Mouse (Mus musculus) myocyte (in vitro differentiated cells): Measurements from ENCODE around the gene Tubg2. TPM values are rescaled to one million over a fixed set of nuclear protein-coding genes. Genes with fewer than 3 reads are reported as not detected.

ENCODE experiments used
- H3K27me3 ChIP-seq: one replicate; pipeline ENCODE4 v1.6.1; 2011; ENCODE audit not compliant: control insufficient read depth, insufficient read depth, insufficient read length
- H3K36me3 ChIP-seq: one replicate; pipeline ENCODE4 v1.6.1; 2011; ENCODE audit not compliant: control insufficient read depth, insufficient read depth
- H3K4me2 ChIP-seq: one replicate; pipeline ENCODE4 v1.6.1; 2011; ENCODE audit warnings: low read depth, control low read depth
- H3K4me3 ChIP-seq: one replicate; pipeline ENCODE4 v1.5.1; 2011; ENCODE audit warnings: mild to moderate bottlenecking, control low read depth, moderate library complexity
- H3K79me2 ChIP-seq: one replicate; pipeline ENCODE4 v1.6.1; 2011; ENCODE audit not compliant: control insufficient read depth, insufficient read depth
- H3ac ChIP-seq: one replicate; pipeline ENCODE4 v1.6.1; 2011; ENCODE audit not compliant: control insufficient read depth, insufficient read length
- CEBPB ChIP-seq: IDR thresholded peaks from 2 replicates; pipeline ENCODE4 v1.6.1; 2011; ENCODE audit warnings: mild to moderate bottlenecking, moderate library complexity; ENCODE audit not compliant: poor library complexity, insufficient read depth, severe bottlenecking
- E2F4 ChIP-seq: IDR thresholded peaks from one replicate; pipeline ENCODE4 v1.6.1; 2011; ENCODE audit warnings: mild to moderate bottlenecking, control low read depth, moderate library complexity; ENCODE audit not compliant: insufficient read depth
- MAX ChIP-seq: IDR thresholded peaks from one replicate; pipeline ENCODE4 v1.6.1; 2011; ENCODE audit warnings: low read depth, mild to moderate bottlenecking, control low read depth
- MYOD1 ChIP-seq, 3 experiments: IDR thresholded peaks; one replicate each; pipeline ENCODE4 v1.6.1; 2011; ENCODE audit warnings: control low read depth in 2 of 3, low read depth in 2 of 3, mild to moderate bottlenecking in 2 of 3, moderate library complexity in 1 of 3; ENCODE audit not compliant: insufficient read length in 2 of 3, control insufficient read depth in 1 of 3
- MYOG ChIP-seq, 3 experiments: IDR thresholded peaks; one replicate each; pipeline ENCODE4 v1.6.1; 2011; ENCODE audit warnings: control low read depth in 2 of 3, low read depth in 2 of 3, mild to moderate bottlenecking in 2 of 3; ENCODE audit not compliant: insufficient read length in 2 of 3, control insufficient read depth in 1 of 3, insufficient read depth in 1 of 3
- POLR2A ChIP-seq: IDR thresholded peaks from one replicate; pipeline ENCODE4 v1.6.1; 2011; ENCODE audit warnings: low read depth, mild to moderate bottlenecking, control low read depth, moderate library complexity; ENCODE audit not compliant: insufficient read length
- REST ChIP-seq: IDR thresholded peaks from one replicate; pipeline ENCODE4 v1.6.1; 2011; ENCODE audit warnings: mild to moderate bottlenecking, control low read depth, moderate library complexity; ENCODE audit not compliant: insufficient read depth, insufficient read length
- SRF ChIP-seq: IDR thresholded peaks from one replicate; pipeline ENCODE4 v1.6.1; 2011; ENCODE audit warnings: low read depth; ENCODE audit not compliant: control insufficient read depth, insufficient read length
- TCF12 ChIP-seq: IDR thresholded peaks from one replicate; pipeline ENCODE4 v1.6.1; 2011; ENCODE audit warnings: mild to moderate bottlenecking, control low read depth; ENCODE audit not compliant: poor library complexity, insufficient read depth, severe bottlenecking
- USF1 ChIP-seq: IDR thresholded peaks from one replicate; pipeline ENCODE4 v1.6.1; 2011; ENCODE audit warnings: low read depth, mild to moderate bottlenecking, control low read depth, moderate library complexity
- polyA plus RNA-seq: library from polyadenylated mRNA; unstranded; fragments of >200 nt; fragmentation: generic; extraction: Trizol; gene quantifications from one replicate; pipeline ENCODE4 v1.2.1, GENCODE M21; 2012; ENCODE audit warnings: missing spikeins

The Tubg2 gene
- polyA plus RNA-seq, 1 experiment: 0.18 TPM

DNA sequence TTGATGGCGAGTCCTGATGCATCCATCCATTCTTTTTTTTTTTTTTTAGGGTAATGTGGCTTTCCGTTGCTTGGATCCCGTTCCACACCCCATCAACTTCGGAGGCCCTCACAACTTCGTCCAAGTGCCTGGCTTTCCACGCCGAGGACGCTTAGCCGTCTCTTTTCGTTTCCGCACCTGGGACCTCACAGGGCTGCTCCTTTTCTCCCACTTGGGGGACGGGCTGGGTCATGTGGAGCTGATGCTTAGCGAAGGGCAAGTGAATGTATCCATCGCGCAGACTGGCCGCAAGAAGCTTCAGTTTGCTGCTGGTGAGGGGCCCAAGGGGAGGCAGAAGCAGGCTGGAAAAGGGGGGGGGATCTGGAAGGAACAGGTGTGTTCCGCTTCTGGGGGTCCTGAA is 24.6 kb downstream of the Tubg2 start:
- H3K4me2 ChIP-seq: no peak overlapping the region
- H3K36me3 ChIP-seq: no peaks in the 10 kb centered on the region
- H3K27me3 ChIP-seq: no peaks in the 10 kb centered on the region
- H3K79me2 ChIP-seq: no peaks in the 10 kb centered on the region
- H3ac ChIP-seq: no peak overlapping the region
- H3K4me3 ChIP-seq: no peak overlapping the region
- TF ChIP-seq REST (no peak), MAX (no peak)

DNA sequence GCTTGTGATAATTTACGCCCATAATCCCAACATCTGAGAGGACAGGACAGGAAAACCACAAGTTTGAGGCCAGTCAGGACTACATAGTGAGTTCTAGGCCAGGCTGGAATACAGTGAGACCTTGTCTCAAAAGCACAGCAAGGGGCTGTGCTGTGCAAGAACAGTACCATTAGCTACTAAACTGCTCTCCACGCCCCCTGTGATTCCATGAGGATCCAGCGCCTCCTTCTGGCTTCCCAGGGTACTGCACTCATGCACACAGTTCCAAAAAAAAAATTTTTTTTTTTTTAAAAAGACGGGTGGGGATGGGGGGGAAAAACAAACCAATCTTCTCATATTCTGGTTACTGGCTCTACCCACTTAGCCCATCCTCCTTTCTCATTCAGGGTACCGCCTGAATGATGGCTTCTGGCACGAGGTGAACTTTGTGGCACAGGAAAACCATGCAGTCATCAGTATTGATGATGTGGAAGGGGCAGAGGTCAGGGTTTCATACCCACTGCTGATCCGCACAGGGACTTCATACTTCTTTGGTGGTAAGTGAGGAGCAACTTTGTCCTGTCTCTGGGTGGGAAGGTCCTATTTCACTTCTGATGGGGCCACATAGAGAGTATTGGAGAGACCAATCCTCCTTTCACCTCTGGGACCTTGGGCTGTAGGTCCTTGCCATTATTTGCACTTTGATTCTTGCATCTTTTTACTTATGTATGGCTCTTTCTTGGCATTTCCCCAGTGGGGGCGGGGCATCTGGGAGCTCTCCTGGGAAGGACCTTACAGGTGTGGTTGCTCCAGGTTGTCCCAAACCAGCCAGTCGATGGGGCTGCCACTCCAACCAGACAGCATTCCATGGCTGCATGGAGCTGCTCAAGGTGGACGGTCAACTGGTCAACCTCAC is 25.4 kb downstream of the Tubg2 start:
- no peaks in the 10 kb centered on the region for H3K27me3 ChIP-seq
- no peak overlapping the region for H3K4me3 ChIP-seq

DNA sequence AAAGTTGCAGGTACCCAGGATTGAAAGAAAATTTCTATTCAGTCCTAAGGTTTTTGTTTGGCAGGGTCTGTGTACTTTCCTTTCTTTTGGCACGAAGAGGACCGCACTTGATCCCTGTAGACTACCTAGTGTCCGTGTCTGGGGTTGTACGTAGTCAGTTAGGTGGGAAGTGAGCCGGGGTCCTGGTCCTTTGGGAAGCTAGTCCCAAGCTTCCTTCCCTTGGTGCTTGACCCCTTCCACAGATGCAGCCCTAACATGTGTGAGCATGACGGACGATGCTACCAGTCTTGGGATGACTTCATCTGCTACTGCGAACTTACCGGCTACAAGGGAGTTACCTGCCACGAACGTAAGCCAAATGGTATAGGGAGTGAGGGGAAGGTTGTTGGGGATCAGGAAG is 26.3 kb downstream of the Tubg2 start:
- Histone ChIP-seq H3K79me2 (no peaks in the 10 kb centered on the region), H3K4me2 (no peak overlapping the region), H3K4me3 (no peak overlapping the region), H3K36me3 (no peaks in the 10 kb centered on the region), H3K27me3 (no peaks in the 10 kb centered on the region), H3ac (no peak overlapping the region)
- no peak for TF ChIP-seq MYOG (IDR thresholded peaks at IDR 0.05; ENCODE audit: control insufficient read depth in 1 of 3, insufficient read depth in 1 of 3, insufficient read length in 2 of 3, low read depth in 2 of 3)

More for the DNA sequence above, 25.4 kb downstream of the Tubg2 start:
- no peaks in the 10 kb centered on the region for H3K36me3 ChIP-seq
- H3K79me2 ChIP-seq: no peaks in the 10 kb centered on the region
- no peak overlapping the region for H3K4me2 ChIP-seq
- no peak overlapping the region for H3ac ChIP-seq
- TF ChIP-seq MAX (no peak), USF1 (no peak), POLR2A (no peak), MYOD1 (IDR thresholded peaks at IDR 0.05; ENCODE audit: control insufficient read depth in 1 of 3, insufficient read length in 2 of 3, low read depth in 2 of 3) (no peak), MYOG (IDR thresholded peaks at IDR 0.05; ENCODE audit: control insufficient read depth in 1 of 3, insufficient read depth in 1 of 3, insufficient read length in 2 of 3, low read depth in 2 of 3) (no peak), E2F4 (no peak), TCF12 (no peak)

DNA sequence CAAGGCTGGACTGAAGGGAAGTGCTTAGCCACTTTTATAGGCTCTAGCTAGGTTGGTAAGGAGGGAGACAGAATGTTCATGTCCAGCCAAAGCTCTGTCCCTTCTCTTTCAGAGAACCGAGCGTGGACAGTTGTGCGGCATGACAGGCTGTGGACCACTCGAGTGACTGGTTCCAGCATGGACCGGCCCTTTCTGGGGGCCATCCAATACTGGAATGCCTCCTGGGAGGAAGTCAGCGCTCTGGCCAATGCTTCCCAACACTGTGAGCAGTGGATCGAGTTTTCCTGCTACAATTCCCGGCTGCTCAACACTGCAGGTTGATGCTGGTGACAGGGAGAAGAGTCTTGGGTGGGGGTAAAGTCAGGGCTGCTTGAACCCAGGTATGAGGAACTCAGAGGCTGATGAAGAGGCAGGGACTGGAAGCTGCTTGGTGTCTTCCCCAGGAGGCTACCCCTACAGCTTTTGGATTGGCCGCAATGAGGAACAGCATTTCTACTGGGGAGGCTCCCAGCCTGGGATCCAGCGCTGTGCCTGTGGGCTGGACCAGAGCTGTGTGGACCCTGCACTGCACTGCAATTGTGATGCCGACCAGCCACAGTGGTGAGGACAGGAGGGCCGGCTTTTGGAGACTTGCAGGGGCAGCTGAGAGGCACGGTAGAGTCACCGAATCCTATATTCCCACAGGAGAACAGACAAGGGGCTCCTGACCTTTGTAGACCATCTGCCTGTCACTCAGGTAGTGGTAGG is 27.2 kb downstream of the Tubg2 start:
- no peaks in the 10 kb centered on the region for H3K36me3 ChIP-seq
- no peak for TF ChIP-seq REST
- TF ChIP-seq SRF: no peak
- no peak for TF ChIP-seq MAX
- H3K4me2 ChIP-seq: no peak overlapping the region
- H3ac ChIP-seq: no peak overlapping the region
- no peaks in the 10 kb centered on the region for H3K79me2 ChIP-seq
- H3K4me3 ChIP-seq: no peak overlapping the region
- no peaks in the 10 kb centered on the region for H3K27me3 ChIP-seq

DNA sequence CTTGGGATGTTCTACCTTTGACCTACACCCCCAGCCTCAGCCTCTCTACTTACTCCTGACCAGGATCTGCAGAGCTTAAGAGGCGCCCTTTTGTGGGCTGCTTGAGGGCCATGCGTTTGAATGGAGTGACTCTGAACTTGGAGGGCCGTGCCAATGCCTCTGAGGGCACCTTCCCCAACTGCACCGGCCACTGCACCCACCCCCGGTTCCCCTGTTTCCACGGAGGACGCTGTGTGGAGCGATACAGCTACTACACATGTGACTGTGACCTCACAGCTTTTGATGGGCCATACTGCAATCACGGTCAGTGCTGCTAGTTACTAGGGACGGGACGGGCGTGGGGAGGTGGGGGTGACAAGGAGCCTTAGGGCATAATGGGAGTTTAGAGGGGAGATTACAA is 29.3 kb downstream of the Tubg2 start:
- H3K79me2 ChIP-seq: no peaks in the 10 kb centered on the region
- no peak overlapping the region for H3ac ChIP-seq
- TF ChIP-seq REST (no peak), MYOD1 (IDR thresholded peaks at IDR 0.05; ENCODE audit: control insufficient read depth in 1 of 3, insufficient read length in 2 of 3, low read depth in 2 of 3) (no peak), MYOG (IDR thresholded peaks at IDR 0.05; ENCODE audit: control insufficient read depth in 1 of 3, insufficient read depth in 1 of 3, insufficient read length in 2 of 3, low read depth in 2 of 3) (no peak)

DNA sequence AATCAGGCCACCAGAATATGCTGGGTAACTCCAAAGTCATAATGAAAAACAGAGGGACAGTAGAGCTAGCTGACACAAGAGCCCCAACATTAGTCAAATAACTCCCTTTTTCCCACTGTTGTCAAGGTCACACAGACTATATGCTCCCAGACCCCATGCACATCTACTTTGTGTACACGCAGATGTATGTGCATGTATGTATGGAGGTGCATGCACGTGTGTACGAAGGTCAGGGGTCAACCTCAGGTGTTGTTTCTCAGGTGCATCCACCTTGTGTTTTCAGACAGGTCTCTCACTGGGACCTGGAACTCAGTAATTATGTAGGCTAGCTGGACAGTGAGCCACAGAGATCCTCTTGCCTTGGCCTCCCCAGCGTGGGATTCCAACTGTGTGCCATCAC is 29.7 kb downstream of the Tubg2 start:
- no peaks in the 10 kb centered on the region for H3K36me3 ChIP-seq
- H3K4me2 ChIP-seq: no peak overlapping the region
- no peak overlapping the region for H3ac ChIP-seq
- no peak for TF ChIP-seq USF1
- TF ChIP-seq MAX: no peak
- TF ChIP-seq CEBPB: no peak
- no peak for TF ChIP-seq SRF
- TF ChIP-seq REST: no peak
- no peak for TF ChIP-seq MYOD1 (IDR thresholded peaks at IDR 0.05; ENCODE audit: control insufficient read depth in 1 of 3, insufficient read length in 2 of 3, low read depth in 2 of 3)
- no peak for TF ChIP-seq TCF12
- H3K27me3 ChIP-seq: no peaks in the 10 kb centered on the region
- H3K79me2 ChIP-seq: no peaks in the 10 kb centered on the region
- H3K4me3 ChIP-seq: no peak overlapping the region

More for the DNA sequence above, 29.3 kb downstream of the Tubg2 start:
- H3K4me2 ChIP-seq: no peak overlapping the region
- no peaks in the 10 kb centered on the region for H3K27me3 ChIP-seq
- no peaks in the 10 kb centered on the region for H3K36me3 ChIP-seq
- H3K4me3 ChIP-seq: no peak overlapping the region
